Mouse (Mus musculus) midbrain, postnatal 0 days (tissue): ENCODE measurements around the gene Cnr2. TPM values are rescaled to one million over a fixed set of nuclear protein-coding genes. Genes with fewer than 3 reads are reported as not detected.
A peak's percentile ranks its signal among the peaks of the same experiment; 100 is the strongest.

ENCODE experiments used
- ATAC-seq: fragments of 200-750 bp; cut with Nextera tagmentation; 2 replicates; pipeline ENCODE4 v1.8.0; 2017; ENCODE audit warnings: moderate number of reproducible peaks, mild to moderate bottlenecking, moderate TSS enrichment, moderate library complexity; ENCODE audit not compliant: low FRiP score
- DNase-seq: peaks from one replicate; pipeline ENCODE4 v3.0.0-alpha.2; 2015; ENCODE audit warnings: low spot score
- H3K27ac ChIP-seq: fragments of 300-500 bp; sonication (generic); 2 replicates; pipeline ENCODE4 v1.5.1; 2014; ENCODE audit warnings: low read depth, mild to moderate bottlenecking, low read length, mixed read lengths
- H3K27me3 ChIP-seq: fragments of 300-500 bp; sonication (generic); 2 replicates; pipeline ENCODE4 v1.6.1; 2014; ENCODE audit warnings: low read length, control low read depth, mixed read lengths; ENCODE audit not compliant: insufficient read depth
- H3K36me3 ChIP-seq: fragments of 300-500 bp; sonication (generic); 2 replicates; pipeline ENCODE4 v1.6.1; 2014; ENCODE audit warnings: low read length, control low read depth, mixed read lengths; ENCODE audit not compliant: insufficient read depth
- H3K4me1 ChIP-seq: fragments of 300-500 bp; sonication (generic); 2 replicates; pipeline ENCODE4 v1.6.1; 2014; ENCODE audit warnings: mild to moderate bottlenecking, control low read depth, antibody characterized with exemption, low read length, mixed read lengths; ENCODE audit not compliant: insufficient read depth
- H3K4me2 ChIP-seq: fragments of 300-500 bp; sonication (generic); 2 replicates; pipeline ENCODE4 v1.6.1; 2014; ENCODE audit warnings: low read depth, mild to moderate bottlenecking, low read length, mixed read lengths; ENCODE audit not compliant: poor library complexity, severe bottlenecking
- H3K4me3 ChIP-seq: fragments of 300-500 bp; sonication (generic); 2 replicates; pipeline ENCODE4 v1.5.1; 2014; ENCODE audit warnings: low read depth, mild to moderate bottlenecking, low read length, moderate library complexity
- H3K9ac ChIP-seq: fragments of 300-500 bp; sonication (generic); replicated peaks from 2 replicates; pipeline ENCODE4 v1.6.1; 2014; ENCODE audit warnings: mild to moderate bottlenecking, low read length, moderate library complexity, mixed read lengths; ENCODE audit not compliant: poor library complexity, severe bottlenecking
- H3K9me3 ChIP-seq: fragments of 300-500 bp; sonication (generic); 2 replicates; pipeline ENCODE4 v1.6.1; 2016; ENCODE audit warnings: low read length, control low read depth
- CTCF ChIP-seq: IDR thresholded peaks from 2 replicates; pipeline ENCODE4 v1.5.1; 2016; ENCODE audit warnings: antibody characterized with exemption, mild to moderate bottlenecking
- WGBS: fragments of 180-500 bp; shearing (Covaris S2); extraction: QIAGEN DNeasy Blood & Tissue Kit; methylation state at CpG from one replicate; pipeline ENCODE4 v1.1.7; 2014; 5-methylcytosine and 5-hydroxymethylcytosine counted together
- polyA plus RNA-seq: library from polyadenylated mRNA; unstranded; fragments of >200 nt; fragmentation: Nextera tagmentation; extraction: Ambion mirVana; gene quantifications from 2 replicates; pipeline ENCODE4 v1.2.1, GENCODE M21; 2015
- total RNA-seq: library from RNA; depleted of rRNA; stranded (reverse); fragments of >200 nt; gene quantifications from 2 replicates; pipeline ENCODE4 v1.2.3, GENCODE M21; 2014

Gene Cnr2
- total and polyA plus RNA-seq, 2 experiments from 2014 or later = 0.04 to 0.55 TPM

DNA sequence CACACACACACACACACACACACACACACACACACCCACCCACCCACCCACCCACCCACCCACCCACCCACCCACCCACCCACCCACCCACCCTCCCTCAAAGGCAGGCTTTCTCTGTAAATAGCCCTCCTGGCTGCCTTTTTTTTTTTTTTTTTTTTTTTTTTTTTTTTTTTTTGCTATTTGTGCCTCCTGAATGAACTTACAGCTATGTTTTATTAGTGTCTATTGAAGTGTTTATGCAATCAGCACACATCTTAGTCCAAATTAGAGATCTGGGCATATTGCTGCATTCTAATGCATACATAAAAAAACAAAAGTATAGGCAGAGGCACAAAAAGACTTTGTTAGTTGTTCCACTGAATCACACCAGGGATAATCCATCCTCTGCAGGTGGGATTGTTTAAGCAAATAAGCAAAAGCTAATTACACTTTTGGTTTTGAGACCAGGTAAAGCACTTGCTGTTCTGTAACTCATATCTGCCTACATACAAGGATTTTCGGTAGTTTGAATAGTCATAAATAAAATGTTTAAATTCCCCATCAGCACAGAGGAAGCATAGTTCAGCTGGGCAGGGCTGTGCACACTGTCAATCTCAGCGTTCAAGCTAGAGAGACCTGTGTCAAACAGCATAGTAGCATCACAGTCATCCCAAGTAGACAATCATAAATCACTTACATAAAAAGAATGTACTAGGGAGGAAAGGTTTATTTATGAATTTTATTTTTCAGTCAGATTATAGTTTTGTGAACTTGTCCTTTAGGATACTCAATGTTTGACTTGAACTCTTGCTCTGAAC, 24.8 kb upstream of the Cnr2 start:
- DNase-seq (no peak), ATAC-seq (no peak)
- H3K27ac ChIP-seq = no peak overlapping the region
- H3K4me3 ChIP-seq = 0 out of 2 replicates have a peak overlapping the region, but pooled peaks have one; percentile 5
- H3K4me2 ChIP-seq = peak overlapping the region; percentile 15; the same call in 1 of the 2 replicates
- no peaks in the 10 kb centered on the region for H3K27me3 ChIP-seq
- TF ChIP-seq CTCF = no peak
- H3K4me1 ChIP-seq = peaks cover 7% of the 10 kb centered on the region; the same call in 1 of the 2 replicates
- no peak overlapping the region for H3K9ac ChIP-seq
- 0 out of 2 replicates have a peak, but pooled peaks cover 3% of the 10 kb centered on the region for H3K36me3 ChIP-seq
- no peaks in the 10 kb centered on the region for H3K9me3 ChIP-seq
- WGBS = 35% methylated on average over 2 of the region's 2 CpGs

DNA sequence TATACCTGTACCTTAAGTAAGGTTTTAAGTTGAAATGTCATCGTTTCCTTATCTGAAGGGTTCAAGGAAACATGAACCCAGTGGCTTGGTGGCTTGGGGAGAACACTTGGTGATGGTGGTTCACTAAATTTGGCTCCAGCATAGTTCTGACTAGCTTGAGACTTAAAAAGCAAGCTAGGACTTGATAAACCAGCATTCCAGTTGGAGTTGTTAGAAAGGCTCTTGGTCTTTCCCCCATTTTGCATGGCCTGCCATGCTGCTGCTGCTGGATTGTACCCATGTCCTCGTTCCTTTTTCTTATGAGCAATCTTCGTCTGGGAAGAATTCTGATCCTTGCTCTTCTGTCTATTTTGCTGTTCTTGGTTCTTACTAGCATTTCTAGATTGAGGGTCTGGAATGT, 23.2 kb upstream of the Cnr2 start:
- H3K36me3 ChIP-seq = no peaks in the 10 kb centered on the region
- WGBS = 40% methylated on average over 3 of the region's 3 CpGs
- H3K27ac ChIP-seq = peak overlapping the region; percentile 100; the same call in 1 of the 2 replicates
- H3K4me2 ChIP-seq = peak overlapping the region; percentile 75
- ATAC-seq = no peak
- H3K4me3 ChIP-seq = peak overlapping the region; percentile 72
- 0 out of 2 replicates have a peak overlapping the region, but pooled peaks have one; percentile 89 for H3K9ac ChIP-seq
- H3K27me3 ChIP-seq = no peaks in the 10 kb centered on the region
- no peak for TF ChIP-seq CTCF
- DNase-seq = no peak
- H3K4me1 ChIP-seq = peaks cover 17% of the 10 kb centered on the region; the same call in 1 of the 2 replicates
- no peaks in the 10 kb centered on the region for H3K9me3 ChIP-seq

DNA sequence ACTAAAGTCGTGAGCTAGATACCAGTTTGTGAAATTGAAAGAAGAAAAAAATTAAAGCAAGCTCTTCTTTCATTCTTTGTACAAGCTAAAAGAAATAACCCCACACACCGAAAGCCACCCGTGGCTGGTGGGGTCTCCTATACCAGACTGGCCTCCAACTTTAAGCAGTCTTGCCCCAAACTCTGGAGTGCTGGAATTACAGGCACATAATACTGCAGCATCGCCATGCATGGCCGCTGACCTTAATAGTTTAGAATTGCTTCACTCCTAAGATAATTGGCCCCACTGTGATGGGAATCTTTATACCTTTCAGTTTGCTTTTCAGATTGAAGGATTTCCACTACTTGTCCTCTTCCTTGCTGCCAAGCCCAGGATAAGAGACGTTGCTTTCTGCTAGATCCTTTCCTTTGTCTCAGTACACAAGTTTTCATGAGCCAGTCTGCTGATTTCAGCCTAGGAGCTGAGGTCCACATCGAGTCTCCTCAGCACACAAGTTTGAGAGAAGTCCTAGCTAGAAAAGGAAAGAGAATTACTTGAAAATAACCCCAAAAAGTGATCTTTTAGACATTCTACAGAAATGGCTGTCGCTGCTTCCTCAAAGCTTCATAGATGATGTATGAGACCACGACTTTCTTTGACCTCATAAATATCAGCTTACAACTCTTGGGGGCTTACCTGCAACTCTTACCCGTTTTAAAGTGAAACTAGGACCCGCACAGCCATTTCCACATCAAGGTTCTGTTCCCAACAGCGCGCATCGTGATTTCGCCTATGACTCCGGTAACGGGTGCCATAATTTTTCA, 22.4 kb upstream of the Cnr2 start:
- no peaks in the 10 kb centered on the region for H3K36me3 ChIP-seq
- H3K27ac ChIP-seq = peak overlapping the region; percentile 100
- 5% methylated on average over 17 of the region's 17 CpGs for WGBS
- peak overlapping the region; percentile 75 for H3K4me2 ChIP-seq
- H3K9ac ChIP-seq = peak overlapping the region; percentile 89
- no peak for ATAC-seq
- H3K4me3 ChIP-seq = peak overlapping the region; percentile 72
- no peak for DNase-seq
- no peaks in the 10 kb centered on the region for H3K9me3 ChIP-seq
- no peaks in the 10 kb centered on the region for H3K27me3 ChIP-seq
- H3K4me1 ChIP-seq = peaks cover 17% of the 10 kb centered on the region; the same call in 1 of the 2 replicates
- no peak for TF ChIP-seq CTCF

DNA sequence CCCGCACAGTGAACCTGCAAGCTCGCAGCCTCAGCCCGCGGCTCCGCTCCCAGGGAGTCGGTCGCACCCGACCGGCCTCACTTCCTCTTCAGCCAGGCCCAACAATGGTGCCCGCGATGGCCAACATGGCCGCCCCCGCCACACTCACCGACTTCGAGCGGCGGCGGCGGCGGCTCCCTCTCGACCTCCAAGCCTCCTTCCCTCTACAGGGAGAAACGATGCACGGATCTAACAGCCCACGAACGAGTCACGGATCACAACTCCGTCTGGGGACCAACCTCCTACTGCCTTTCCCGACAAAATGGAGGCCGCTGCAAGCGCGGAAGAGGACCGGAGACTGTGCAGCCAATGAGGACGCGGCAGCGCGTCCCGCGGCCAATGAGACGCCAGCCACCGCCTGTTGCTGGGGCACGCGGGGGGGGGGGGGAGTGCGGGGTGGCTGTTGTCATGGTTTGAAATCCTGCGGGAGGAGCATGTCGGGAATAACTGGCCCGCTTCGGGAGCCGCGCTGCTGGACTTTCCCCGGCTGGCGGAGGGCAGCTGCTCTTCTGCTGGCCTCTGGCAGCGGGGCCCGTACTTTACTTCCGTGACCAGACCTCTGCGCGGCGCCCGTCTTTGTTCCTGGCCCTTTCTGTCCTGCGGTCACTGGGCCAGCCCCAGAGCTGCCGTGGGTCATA, 21.5 kb upstream of the Cnr2 start, which contains the start of gene Pnrc2:
Pnrc2 (minus strand) TSS at position 325 of the 677 bp plus-strand sequence.
- Histone ChIP-seq H3K4me1 (peaks cover 17% of the 10 kb centered on the region; the same call in 1 of the 2 replicates), H3K36me3 (no peaks in the 10 kb centered on the region), H3K9me3 (no peaks in the 10 kb centered on the region), H3K27me3 (no peaks in the 10 kb centered on the region), H3K9ac (peak within 1 kb of the TSS; percentile 89), H3K27ac (peak within 1 kb of the TSS; percentile 100), H3K4me3 (peak within 1 kb of the TSS; percentile 72), H3K4me2 (peak within 1 kb of the TSS; percentile 75)
- ATAC-seq = peak; percentile 97
- no peak for TF ChIP-seq CTCF
- WGBS = 0% methylated on average over 50 of the region's 60 CpGs
- DNase-seq = peak; percentile 97
